Mouse (Mus musculus) bone marrow, adult 2 months (tissue): ENCODE data around the gene Szt2.

Experiments used
- CTCF ChIP-seq: fragments of 200-500 bp; IDR thresholded peaks from 2 replicates; pipeline ENCODE4 v1.5.1; 2011; ENCODE audit warnings: low read length, control low read depth; ENCODE audit not compliant: control insufficient read depth, insufficient read depth
- POLR2A ChIP-seq: fragments of 200-500 bp; IDR thresholded peaks from 2 replicates; pipeline ENCODE4 v1.6.1; 2011; ENCODE audit warnings: low read depth, mild to moderate bottlenecking, control low read depth, low read length, borderline replicate concordance; ENCODE audit not compliant: control insufficient read depth

DNA sequence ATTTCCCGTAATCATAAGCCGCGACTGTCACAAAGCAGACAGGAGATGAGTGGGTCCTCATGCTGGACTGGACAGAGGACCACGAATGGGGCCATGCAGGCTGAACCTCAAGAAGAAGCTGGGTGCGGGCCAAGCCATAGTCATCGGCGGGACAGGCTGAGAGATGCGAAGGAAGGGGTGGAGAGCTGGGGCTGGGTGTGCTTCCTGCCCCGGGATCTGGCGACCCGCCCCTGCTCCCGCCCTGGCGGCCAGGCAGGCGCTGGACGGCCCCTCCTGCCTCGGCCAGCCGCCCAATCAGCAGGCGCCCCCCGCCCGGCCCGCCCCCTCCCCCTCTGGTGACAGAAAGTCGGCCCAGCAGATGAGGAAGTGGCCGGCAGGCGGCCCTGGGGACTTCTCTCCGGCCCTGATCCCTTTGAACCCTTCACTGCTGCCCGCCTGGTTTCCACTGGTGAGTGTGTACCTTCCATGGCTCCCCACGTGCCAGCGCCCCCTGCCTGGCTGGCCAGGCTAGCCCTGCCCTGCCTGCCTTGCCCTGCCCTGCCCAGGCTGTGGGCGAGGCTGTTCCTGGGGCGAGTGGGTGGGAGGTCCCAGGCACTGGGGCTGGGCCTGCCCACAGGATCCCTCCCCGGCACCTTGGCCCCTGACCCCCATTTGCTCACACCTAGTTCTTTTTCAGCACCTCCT, 18.8 kb upstream of the Szt2 start, which contains the start of gene Elovl1:
- TF ChIP-seq CTCF, result peak; percentile 27; the same call in 1 of the 2 replicates
- peak; percentile 76 for TF ChIP-seq POLR2A
